Mouse (Mus musculus) T-helper 17 cell (primary cell): ENCODE measurements around the gene Klhl32.

Experiments
- in situ Hi-C, 2 experiments: fragments of 300-600 bp; cut with MboI, MseI; formaldehyde crosslinking; loops; 1 replicate in 1 of 2; 2 replicates in 1 of 2; pipeline ENCODE4 v1.15.1; 2025; ENCODE audit warnings: high pct_unique_total_duplicates in 2 of 2

Gene Klhl32

GRCm38 (mm10) chr4:24568026-24568425, 282.9 kb downstream of the Klhl32 start:
- in situ Hi-C loops = no loop called here
